Comparison of ENCODE assay signal across 9 mouse cellular contexts in genomic region chr13:47335996-47336684, GRCm38 (mm10).
A peak's percentile ranks its signal among the peaks of the same experiment; 100 is the strongest.
DNase-seq lines count a peak whose midpoint lies in the region; ATAC-seq and TF ChIP-seq lines count a peak whose summit lies in the region.
"Had no signal": no experiment of that assay in that cellular context is flagged by ENCODE, and none has a peak within 500 bp of the region (broad histone marks: within the 10 kb centered on the region; RNA-seq: fewer than 3 reads in every experiment).

No protein-coding gene starts in this region.

- WGBS in heart, embryonic 13.5 days: 48% methylated on average over 16 of the region's 16 CpGs
- WGBS in lung, postnatal 0 days: 35% methylated on average over 16 of the region's 16 CpGs
- 75% methylated on average over 16 of the region's 16 CpGs for WGBS in neural tube, embryonic 15.5 days

- H3K9ac ChIP-seq in heart, embryonic 13.5 days: no peak overlapping the region
- no peak overlapping the region for H3K9ac ChIP-seq in lung, postnatal 0 days (replicated peaks; ENCODE audit: low read depth)
- H3K9ac ChIP-seq in neural tube, embryonic 15.5 days (replicated peaks): no peak overlapping the region
- H3K9ac ChIP-seq: limb, embryonic 15.5 days had no signal

- no peak for TF ChIP-seq EP300 in lung, postnatal 0 days (IDR thresholded peaks at IDR 0.05)

- peaks cover 9% of the 10 kb centered on the region for H3K4me1 ChIP-seq in heart, embryonic 13.5 days
- H3K4me1 ChIP-seq in lung, postnatal 0 days (ENCODE audit: insufficient read depth, low read depth, low read length): no peaks in the 10 kb centered on the region
- no peaks in the 10 kb centered on the region for H3K4me1 ChIP-seq in neural tube, embryonic 15.5 days
- H3K4me1 ChIP-seq: limb, embryonic 15.5 days had no signal

- H3K27me3 ChIP-seq in heart, embryonic 13.5 days (replicated peaks): no peaks in the 10 kb centered on the region
- no peaks in the 10 kb centered on the region for H3K27me3 ChIP-seq in lung, postnatal 0 days (replicated peaks; ENCODE audit: insufficient read depth, low read length)
- no peaks in the 10 kb centered on the region for H3K27me3 ChIP-seq in neural tube, embryonic 15.5 days (replicated peaks)
- H3K27me3 ChIP-seq: limb, embryonic 15.5 days had no signal

- no peak for ATAC-seq in heart, embryonic 13.5 days (ENCODE audit: extremely low read depth, insufficient number of reproducible peaks, low FRiP score, low TSS enrichment)
- peak; percentile 87 for ATAC-seq in lung, postnatal 0 days
- ATAC-seq in inflammation-experienced regulatory T-cells, adult 6 months: no peak
- no peak for ATAC-seq in neural tube, embryonic 15.5 days (ENCODE audit: low FRiP score)

- H3K4me2 ChIP-seq in heart, embryonic 13.5 days: 0 out of 2 replicates have a peak overlapping the region, but pooled peaks have one; percentile 7
- H3K4me2 ChIP-seq in lung, postnatal 0 days (replicated peaks; ENCODE audit: low read depth, low read length): no peak overlapping the region; the same call in 1 of the 2 replicates
- H3K4me2 ChIP-seq in neural tube, embryonic 15.5 days: no peak overlapping the region
- H3K4me2 ChIP-seq: limb, embryonic 15.5 days had no signal

- H3K27ac ChIP-seq in heart, embryonic 13.5 days (replicated peaks): no peak overlapping the region
- no peak overlapping the region for H3K27ac ChIP-seq in lung, postnatal 0 days (ENCODE audit: low read length)
- H3K27ac ChIP-seq in neural tube, embryonic 15.5 days (replicated peaks): no peak overlapping the region
- H3K27ac ChIP-seq: limb, embryonic 15.5 days had no signal

- no peak for TF ChIP-seq CTCF in lung, postnatal 0 days (IDR thresholded peaks at IDR 0.05)

- no peaks in the 10 kb centered on the region for H3K9me3 ChIP-seq in heart, embryonic 13.5 days
- H3K9me3 ChIP-seq in lung, postnatal 0 days (ENCODE audit: low read length): no peaks in the 10 kb centered on the region
- no peaks in the 10 kb centered on the region for H3K9me3 ChIP-seq in neural tube, embryonic 15.5 days (replicated peaks)
- H3K9me3 ChIP-seq: limb, embryonic 15.5 days had no signal

- DNase-seq in adrenal gland, adult (ENCODE audit: inconsistent age in 2 of 2, low spot score in 1 of 2): peak; percentile 6 to 66
- DNase-seq in adrenal gland, postnatal 4 days (ENCODE audit: low spot score in 2 of 2): no peak
- peak; percentile 46 for DNase-seq in urinary bladder, postnatal 14 days (ENCODE audit: low spot score)
- no peak for DNase-seq in urinary bladder, postnatal 10 days (ENCODE audit: low spot score)
- DNase-seq in lung, postnatal 0 days (ENCODE audit: low spot score): peak; percentile 77

- H3K4me3 ChIP-seq in heart, embryonic 13.5 days: no peak overlapping the region
- H3K4me3 ChIP-seq in lung, postnatal 0 days (ENCODE audit: low read depth, low read length): no peak overlapping the region
- no peak overlapping the region for H3K4me3 ChIP-seq in neural tube, embryonic 15.5 days (replicated peaks)
- H3K4me3 ChIP-seq: limb, embryonic 15.5 days had no signal

- H3K36me3 ChIP-seq in heart, embryonic 13.5 days: no peaks in the 10 kb centered on the region
- no peaks in the 10 kb centered on the region for H3K36me3 ChIP-seq in lung, postnatal 0 days (ENCODE audit: insufficient read depth, low read length)
- H3K36me3 ChIP-seq in neural tube, embryonic 15.5 days: no peaks in the 10 kb centered on the region
- H3K36me3 ChIP-seq: limb, embryonic 15.5 days had no signal

Comparison
In these comparisons a context has a peak if more than half of its experiments do, and no peak if none do; other contexts are left out.
1. DNase-seq: peak in adrenal gland, adult (2 of 2), urinary bladder, postnatal 14 days (single experiment) and lung, postnatal 0 days (single experiment); none in adrenal gland, postnatal 4 days (0 of 2) and urinary bladder, postnatal 10 days (single experiment).